Mouse (Mus musculus) thymus, postnatal 4 days (tissue): ENCODE results near the gene Nexn.

Experiments
- DNase-seq: peaks from one replicate; pipeline ENCODE4 v3.0.0; 2021

The Nexn gene

DNA sequence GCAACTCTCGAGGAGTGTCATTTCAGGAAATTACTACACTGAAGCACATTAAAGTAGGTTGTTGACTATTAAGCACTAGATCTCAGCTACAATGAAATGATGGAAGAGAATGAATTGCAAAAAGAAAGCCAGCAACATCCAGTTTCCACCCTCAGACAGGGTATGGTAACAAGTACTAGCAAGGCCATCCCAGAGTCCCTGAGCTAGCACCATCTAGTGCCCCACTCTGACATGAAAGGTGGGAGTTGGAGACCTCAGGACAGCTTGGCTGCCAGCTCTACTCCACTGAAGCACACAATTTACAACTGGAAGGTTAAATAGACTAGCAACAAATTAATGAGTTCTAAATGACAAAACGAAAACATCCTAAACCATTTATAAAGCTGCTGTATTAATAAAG is 11.8 kb upstream of the Nexn start:
- no peak for DNase-seq

DNA sequence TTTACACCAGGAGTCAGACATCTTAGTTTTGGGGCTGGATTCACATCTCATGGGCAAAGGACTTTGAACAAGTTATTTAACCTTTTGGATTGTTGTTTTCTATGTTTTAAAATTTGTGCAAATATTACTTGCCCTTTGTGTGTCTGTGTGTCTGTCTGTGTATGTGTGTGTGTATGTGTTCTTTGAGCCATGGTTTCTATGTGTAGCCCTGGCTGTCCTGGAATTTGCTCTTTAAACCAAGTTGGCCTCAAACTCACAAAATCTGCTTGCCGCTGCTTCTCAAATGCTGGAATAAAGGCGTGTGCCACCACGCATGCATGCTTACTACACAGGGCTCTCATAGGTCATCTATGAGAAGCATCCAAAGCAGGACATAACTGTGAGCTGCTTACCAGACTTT is 10.8 kb upstream of the Nexn start:
- no peak for DNase-seq

DNA sequence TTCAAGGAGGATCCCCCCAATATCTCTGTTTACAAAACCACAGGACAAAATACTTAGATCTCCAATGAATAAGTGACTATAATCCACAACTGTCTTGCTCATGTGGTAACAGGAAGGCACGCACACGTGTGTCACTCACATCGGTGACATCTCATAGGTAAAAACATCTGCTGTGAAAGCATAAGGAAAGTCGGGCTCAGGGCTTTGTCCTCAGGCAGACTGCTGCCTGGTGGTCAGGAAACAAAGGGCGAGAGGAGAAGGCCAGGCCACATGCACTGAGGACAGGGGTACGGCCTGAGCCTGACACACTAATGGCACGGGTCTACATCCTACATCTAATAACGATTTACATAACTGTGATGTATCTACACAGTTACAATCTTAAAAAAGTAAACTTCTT is 8.9 kb upstream of the Nexn start:
- no peak for DNase-seq

DNA sequence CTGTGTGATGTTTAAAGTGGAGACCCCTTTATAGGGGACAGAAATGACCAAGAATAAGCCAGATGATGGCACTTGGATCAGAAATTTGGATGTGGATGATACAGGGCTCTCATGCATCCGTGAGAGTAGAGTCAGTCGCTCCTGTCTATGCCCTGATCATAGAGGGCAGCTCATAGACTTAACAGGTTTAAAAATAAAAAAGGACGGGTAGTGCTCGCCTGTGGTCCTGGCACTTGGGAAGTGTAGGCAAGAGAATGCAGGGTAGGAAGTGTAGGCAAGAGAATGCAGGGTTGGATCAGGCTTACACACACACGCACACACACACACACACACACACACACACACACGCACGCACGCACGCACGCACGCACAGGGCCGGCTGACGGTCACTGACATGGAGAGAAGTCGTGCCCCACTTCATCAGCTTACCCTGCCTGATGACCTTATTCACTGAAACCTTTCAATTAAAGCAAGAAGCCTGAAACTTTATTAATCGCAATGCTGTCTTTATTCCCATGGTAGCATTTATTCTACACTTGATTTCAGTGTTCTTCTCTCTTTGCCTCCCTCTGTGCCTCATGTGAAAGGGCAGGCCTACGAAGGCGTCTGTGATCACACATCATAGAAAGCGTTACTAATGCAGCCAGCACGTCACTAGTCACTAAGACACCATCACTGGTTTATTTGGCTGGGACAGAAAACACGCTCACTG is 7.0 kb upstream of the Nexn start:
- DNase-seq = no peak

DNA sequence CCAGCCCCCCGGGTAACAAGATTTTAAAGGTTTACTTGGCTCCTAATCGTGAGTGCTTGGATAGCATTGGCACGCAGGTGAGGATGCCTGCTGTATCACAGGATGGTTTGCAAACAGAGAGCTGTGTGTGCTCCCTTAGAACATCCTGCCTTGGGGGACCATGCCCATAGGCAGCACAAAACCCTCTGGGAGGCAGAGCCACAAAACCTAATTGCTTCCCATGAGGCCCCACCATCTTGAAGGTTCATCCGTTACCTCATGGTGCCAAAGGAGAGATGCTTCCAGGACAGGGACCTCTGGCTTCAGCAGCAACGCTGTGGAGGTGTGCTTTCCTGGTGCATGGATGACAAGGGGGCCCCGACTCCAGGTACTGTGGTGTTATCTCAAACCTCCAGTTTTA is 5.7 kb upstream of the Nexn start:
- no peak for DNase-seq

DNA sequence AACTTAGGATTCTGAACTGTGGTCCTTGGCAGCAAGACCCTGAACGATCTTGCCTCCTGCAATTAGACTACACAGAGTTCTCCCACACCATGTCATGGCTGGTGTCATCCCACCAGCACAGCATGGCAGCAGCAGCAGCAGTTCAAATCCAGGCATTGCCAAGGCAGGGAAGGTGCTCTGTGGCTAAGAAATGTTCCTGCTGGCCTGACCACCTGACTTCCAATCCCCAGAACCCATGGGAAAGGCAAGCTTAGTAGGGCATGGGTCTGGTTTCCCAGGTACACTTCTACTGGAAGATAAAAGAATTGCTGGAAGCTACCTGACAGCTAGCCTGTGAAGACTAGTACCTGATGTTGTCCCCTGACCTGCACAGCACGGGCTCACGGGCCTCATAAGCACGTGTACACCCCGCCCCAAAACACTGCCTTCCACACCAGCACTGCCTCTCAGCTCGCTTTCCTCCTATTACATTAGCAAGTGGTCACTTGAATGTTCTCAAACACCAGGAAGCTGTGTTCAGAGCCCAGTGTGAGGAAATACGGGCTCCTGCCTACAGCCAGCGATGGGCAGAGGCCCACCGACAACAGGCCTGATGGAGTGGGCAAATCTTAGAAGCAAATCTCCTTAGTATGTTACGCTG is 5.0 kb upstream of the Nexn start:
- DNase-seq = no peak

DNA sequence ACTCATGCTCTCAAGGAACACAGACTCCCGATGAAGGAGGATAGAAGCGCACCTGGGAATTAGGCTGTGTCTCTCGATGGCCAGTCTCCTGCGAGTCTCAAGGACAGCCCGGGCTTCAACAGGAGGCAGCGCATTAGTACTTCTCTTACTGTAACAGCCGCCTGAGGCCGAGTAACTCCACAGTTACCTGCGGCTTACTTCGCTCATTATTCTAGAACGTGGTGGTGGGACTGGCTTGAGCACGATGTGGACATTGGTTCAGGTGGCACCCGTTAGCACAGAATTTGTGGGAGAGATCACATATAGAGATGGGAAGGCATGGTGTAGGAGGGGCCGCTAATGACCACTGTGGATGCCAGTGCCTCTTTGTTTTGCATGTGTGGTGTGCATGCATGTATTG is 1.9 kb upstream of the Nexn start:
- no peak for DNase-seq

DNA sequence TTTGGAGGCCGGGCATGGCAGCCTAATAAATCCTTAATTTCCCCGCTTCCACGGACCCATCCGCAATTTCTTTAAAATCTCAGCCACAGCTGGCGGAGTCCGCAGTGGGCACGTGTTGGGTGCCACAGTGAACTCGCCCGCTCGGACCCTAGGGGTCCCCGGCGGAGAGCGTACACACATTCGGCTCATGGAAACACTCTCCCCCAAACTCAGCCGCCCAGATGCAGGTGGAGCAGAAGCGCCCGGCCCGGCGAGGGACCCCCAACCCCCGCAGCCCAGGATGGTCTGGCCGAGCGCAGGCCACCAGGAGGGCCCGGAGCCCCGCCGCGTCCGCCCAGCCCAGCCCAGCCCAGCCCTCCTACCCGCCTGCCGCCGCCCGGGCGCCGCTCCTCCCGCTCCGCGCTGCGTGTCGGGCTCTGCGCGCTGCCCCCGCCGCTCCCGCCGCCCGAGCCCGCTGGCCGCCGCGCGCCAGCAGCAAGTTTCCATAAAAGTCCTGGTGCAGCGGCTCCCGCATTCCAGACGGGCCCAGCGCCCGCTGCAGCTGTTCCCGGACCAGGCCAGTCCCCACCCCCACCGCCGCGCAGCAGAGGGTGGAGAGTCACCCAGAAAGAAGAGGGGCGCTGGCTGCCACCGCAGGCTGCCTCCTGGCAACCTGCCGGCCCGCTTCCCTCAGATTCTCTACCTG is 657 bp downstream of the Nexn start:
- DNase-seq = peak; percentile 42

DNA sequence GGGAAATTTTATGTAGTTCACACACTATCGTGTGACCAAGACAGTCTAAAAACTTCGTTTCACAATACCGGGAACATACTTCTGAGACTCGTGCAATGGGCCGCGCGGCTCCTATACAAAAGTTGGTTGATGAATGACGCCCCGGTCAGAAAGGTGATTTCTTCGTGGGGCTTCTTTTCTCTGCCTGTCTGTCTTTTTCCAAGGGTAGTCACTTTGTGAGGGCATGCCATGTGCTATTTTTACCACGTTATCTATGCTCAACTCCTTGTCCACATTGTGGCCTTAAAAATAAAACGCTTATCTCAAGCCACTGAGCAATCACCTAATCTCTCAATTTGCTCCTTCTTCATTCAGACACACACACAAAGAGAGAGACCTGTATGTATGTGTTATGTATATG is 1.3 kb downstream of the Nexn start:
- DNase-seq = no peak

DNA sequence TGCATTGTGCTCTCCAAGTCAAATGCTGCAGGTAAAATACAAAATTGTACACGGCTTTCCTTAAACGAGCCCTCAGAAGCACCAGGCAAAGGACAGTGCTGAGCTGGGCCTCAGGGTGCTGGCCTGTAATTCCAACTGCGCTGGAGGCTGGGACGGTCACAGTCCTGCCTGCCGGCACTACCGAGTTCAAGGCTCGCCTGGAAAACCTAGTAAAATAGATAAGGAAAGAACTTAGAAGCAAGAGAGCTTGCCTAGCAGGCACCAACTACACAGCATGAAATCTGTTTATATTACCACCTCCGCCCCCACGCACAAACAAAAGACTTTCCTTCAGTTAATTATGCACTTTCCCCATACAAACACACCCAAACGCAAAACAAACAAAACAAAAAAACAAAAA is 1.8 kb downstream of the Nexn start:
- DNase-seq = no peak

DNA sequence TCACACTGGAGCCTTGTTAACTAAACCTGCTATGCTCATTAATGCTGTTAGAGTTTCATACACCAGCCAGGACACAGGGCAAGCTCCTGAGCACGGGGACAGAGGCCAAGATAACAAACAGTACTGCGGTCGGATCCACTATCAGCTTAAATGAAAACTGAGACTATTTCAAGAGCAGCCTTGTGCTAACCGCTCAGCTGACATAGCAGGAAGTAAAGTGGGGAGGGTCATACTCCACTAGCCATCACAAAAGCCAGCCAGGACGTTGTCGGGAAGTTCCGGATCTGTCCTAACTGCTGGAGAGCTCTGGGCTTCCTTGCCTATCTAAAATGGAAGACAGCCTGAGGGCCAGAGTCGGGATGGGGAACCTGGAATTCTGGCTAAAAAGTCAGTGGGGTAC is 4.2 kb downstream of the Nexn start:
- DNase-seq = no peak

DNA sequence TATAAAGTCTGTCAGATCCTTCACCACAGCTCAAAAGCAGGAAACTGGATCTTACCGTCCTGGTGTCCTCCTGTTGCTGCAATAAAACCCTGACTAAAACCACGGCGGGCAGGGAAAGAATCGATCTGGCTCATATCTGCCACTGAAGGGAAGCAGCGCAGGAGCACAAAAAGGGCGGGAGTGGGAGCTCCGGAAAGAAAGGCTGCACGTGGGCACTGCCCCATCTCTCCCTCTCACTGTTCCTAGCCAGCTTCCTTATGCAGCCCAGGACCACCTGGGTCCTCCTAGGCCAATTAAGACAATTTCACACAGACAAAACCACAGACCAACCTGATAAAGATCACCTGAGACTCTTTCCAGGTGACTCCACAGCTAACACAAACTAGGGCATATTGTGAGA is 4.7 kb downstream of the Nexn start:
- no peak for DNase-seq

DNA sequence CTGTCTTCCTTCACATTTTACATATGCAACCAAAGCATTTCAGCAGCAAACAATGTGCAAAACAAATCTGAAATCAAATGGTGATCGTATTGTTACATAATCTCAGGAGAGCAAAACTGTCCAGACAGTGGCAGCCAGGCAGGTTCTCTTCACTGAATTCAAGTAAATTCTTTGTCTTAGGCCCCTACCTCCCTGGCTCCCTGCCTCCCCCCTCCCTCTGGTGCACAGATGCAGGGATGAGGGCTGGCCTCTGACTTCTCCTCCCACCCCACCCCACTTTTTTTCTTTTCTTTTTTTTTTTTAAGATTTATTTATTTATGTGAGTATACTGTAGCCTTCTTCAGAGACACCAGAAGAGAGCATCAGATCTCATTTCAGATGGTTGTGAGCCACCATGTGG is 5.8 kb downstream of the Nexn start:
- DNase-seq = no peak

DNA sequence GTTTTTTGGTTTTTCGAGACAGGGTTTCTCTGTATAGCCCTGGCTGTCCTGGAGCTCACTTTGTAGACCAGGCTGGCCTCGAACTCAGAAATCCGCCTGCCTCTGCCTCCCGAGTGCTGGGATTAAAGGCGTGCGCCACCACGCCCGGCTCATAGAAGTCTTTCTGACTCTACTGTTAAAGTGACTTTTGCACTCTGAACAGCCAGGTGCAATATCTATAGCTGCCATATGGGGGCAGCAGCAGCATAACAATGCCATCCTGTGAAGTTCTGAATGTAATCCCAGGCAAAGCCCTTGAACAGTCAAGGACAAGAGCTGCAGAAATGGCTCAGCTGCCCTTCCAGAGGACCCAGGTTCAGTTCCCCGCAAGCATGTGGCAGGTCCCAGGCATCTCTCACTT is 6.7 kb downstream of the Nexn start:
- peak; percentile 79 for DNase-seq

DNA sequence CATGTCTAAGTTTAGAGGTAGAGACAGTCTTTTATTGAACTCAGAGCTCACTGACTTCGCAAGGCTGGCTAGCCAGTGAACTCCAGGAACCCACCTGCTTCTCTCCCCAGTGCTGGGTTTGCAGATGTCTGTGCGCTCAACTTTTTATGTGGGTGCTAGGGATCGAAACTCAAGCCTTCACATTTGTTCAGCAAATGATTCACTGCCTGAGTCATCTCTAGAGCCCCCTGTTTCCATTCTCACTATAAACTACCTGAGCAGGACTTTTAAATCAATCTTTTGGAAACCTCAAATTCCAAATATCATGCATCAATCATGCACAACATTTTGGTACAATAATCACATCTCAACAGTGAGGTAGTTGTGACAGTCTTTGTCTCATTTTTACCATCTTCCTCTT is 8.6 kb downstream of the Nexn start:
- no peak for DNase-seq

DNA sequence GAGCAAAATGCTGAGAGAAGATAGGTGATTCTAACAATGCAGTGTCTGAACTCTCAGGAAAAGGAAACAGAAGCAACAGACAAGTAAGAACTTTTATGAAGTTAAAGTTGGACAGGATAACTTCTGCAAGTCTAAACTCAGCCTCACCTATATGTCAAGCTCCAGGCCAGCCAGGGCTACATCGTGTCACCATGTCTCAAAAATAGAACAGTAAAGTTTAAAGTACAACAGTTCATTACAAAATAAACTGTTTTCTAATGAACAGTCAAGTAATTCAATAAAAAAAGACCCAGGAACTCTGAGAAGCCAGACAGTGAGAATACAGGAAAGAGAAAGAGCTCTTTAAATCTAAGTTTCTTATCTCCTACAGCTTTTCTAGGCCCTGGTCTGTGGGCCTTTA is 15.7 kb downstream of the Nexn start:
- DNase-seq = no peak

DNA sequence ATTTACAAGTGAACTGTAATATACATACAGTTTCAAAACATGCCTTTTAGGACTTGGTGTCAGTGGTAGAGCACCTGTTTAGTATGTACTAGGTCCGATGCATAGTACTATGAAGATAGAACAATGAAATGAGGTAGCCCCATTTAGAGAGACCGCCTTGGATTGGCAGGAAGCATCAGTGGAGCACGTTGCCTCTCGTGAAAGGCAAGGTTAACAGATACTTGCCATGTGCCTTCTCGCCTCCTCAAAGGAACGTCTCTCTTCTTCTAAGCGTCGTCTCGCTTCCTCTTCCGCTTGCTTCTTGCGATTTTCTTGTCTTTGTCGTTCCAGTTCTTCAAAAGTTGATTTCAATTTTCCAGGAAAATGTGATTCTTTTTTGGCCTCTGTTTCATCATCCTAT is 18.4 kb downstream of the Nexn start:
- no peak for DNase-seq

DNA sequence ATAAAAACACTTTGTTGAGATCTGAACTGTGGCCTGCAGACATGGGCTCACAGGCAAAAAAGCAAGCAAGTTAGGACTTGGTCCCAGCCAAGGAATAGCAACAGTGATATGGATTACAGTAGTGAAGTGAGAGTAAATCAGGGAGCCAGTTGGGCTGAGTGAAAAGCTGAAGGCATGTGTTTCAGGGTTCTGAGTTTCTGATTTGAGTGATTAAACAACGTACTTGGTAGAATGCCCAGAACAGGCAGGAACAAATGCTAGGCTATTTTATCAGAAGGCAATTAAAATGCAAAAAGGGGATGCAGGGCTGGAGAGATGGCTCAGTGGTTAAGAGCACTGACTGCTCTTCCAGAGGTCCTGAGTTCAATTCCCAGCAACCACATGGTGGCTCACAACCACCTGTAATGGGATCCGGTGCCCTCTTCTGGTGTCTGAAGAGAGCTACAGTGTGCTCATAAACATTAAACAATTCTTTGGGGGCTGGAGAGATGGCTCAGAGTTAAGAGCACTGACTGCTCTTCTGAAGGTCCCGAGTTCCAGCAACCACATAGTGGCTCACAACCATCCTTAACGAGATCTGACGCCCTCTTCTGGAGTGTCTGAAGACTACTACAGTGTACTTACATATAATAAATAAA is 20.8 kb downstream of the Nexn start:
- DNase-seq = no peak

DNA sequence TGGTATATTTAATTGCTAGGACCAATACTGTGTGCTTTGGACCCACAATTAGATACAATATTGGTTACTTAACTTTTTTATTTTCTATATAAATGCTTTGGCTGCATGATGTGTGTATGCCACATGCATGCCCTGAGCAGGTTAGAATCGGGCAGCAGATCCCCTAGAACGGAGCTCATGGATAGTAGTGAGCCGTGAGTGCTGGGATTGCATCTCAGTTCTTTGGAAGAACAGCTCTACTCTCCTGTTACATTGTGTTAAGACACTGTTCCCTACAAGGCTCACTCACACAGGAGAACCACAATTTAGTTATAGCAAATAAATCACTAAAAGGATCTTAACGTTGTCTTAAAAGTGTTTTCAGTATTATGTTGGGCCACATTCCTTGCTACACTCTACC is 22.8 kb downstream of the Nexn start:
- DNase-seq = no peak

DNA sequence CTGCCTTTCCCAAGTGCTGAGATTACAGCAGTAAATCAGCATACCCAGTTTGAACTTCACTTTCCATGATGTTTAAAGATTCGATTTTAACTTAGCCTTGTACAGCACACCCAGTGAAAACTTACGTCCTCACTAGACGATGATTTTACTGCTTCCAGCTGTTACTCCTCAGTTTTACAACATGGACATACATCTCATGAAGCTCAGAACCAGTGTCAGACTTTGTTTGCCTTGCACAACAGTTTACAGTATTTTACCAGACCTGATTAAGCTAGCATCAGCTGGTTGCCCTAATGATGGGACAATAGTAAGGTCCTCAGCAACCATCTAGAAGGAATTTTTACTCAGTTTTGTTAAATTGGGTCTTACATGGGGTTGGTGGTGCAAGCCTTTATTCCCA is 25.1 kb downstream of the Nexn start:
- DNase-seq = no peak

DNA sequence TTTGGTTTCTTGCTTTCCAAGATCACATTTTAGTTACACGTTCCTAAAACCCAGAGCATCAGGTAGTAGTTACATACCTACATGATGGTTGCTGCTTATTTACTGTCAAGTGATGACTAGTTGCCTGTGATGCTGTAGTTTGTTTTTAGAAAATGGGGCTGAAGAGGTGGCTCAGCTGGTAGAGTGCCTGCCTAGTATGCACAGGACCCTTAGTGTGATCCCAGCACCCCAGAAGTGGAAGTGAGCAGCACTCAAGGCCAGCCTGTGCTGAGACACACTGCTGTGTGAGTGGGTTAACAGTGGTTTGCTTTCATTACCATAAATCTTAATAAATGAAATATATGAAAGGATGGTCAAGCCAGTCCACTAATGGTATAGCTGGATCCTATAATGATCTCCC is 26.6 kb downstream of the Nexn start:
- no peak for DNase-seq

DNA sequence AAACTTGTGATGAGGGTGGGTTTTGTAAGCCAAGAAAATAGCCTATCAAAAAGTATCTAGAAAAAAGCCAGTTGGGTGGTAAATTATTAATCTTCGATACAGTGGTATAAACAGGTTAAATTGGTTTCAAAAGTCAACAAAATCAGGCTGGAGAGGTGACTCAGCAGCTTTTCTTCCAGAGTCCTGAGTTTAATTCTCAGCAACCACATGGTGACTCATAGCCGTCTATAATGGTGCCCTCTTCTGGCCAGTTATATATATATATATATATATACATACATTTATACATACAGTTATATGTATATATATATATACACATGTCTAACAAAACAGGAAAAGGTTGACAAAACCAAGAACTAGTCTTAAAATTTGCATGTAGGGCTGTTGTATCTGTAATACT is 27.3 kb downstream of the Nexn start:
- no peak for DNase-seq

DNA sequence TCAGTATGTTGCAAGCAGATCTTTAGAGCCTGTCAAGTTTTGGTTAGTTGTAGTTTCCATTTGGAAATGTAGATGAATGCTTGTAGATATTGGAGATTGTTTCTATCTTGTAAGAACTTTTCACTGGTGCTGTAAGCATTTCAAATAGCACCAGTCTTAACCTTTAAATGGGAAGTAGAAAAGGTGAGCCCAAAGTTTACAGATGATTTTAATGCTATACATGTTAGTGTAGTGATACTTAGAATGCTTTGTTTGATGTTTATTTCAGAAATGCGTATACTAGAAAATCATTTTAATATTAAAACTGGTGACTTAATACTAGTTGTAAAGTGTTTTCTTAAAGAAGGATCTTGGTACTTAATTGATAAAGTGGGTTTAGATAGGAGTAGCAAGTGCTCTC is 30.3 kb downstream of the Nexn start:
- DNase-seq = no peak

DNA sequence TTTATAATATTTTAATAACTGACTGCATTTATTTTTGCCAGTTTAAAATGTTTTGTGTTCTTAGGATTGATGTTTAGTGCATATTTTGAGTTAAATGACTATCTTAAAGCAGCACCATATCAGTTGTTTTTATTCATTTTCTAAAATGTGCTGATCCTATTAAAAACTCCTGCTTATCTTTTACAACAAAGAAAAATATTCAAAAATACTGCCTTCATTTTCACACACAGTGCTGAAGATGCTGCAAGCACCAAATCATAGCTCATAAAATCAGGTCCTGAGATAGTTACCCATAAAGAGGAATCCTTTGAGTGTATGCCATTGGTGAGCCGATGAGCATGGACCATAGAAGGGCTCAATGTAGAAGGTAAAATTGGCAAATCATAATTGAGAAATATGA is 30.9 kb downstream of the Nexn start:
- DNase-seq = no peak
